Mouse (Mus musculus): ENCODE measurements at regions not wholly inside any gene's neighbourhood (a gene's known extent, or its start where the extent isn't known, plus 50 kb on each side); places are given as distances from the start of the nearest gene placed in this dataset.

DNA sequence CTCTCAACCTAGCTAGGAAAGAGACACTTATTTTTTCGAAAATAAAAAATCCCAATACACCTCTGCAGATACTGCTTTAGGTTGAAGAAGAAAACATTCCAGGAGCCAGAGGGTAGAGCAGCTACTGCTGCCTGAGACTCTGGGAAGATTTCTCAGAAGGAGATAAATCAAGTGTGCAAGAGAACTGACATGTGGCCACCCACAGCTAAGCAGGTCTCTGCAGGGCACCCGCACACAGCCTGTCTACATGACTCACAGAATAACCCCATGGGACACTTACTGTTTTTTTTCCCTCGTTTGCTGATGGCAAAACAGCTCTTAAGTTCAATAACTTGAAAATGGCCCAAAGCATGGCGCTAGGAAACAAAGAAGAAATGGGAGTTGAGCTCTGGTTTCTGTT lies 68.7 kb upstream of the Abca1 start:
- H3K27ac ChIP-seq, result no peak overlapping the region
- TF ChIP-seq CTCF (IDR thresholded peaks at IDR 0.05), result no peak
- no peak for DNase-seq (ENCODE audit: extremely low spot score in 1 of 2, low spot score in 2 of 2)
- intact Hi-C loops (cut with DNase I), result no loop called here
- no peak overlapping the region for H3K4me3 ChIP-seq

DNA sequence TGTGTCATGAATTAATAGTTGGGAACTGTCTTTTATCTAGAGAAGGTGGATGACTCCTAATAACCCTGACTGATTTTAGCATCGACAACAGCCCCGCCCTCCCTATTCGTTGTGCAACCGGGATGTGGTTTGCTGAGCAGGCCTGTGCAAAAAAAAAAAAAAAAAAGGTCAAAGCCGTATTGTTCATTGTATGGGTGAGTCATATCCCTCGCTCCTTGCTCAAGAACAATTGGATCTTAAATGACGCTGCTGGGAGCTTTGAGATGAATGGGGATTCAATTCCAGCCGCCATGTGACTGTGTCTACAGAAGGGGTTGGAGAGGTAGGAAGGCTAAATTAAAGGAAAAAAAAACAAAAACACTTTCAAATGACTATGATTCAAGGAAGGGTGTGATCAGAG lies 68.1 kb upstream of the Abca1 start:
- Histone ChIP-seq H3K27ac (no peak overlapping the region), H3K4me3 (no peak overlapping the region)
- TF ChIP-seq CTCF (IDR thresholded peaks at IDR 0.05), result no peak
- DNase-seq (ENCODE audit: extremely low spot score in 1 of 2, low spot score in 2 of 2), result no peak
- intact Hi-C loops (cut with DNase I), result no loop called here

GRCm38 (mm10) chr4:53227071-53227470 lies 67.4 kb upstream of the Abca1 start:
- TF ChIP-seq CTCF (IDR thresholded peaks at IDR 0.05), result no peak
- DNase-seq (ENCODE audit: extremely low spot score in 1 of 2, low spot score in 2 of 2), result no peak
- intact Hi-C loops (cut with DNase I), result no loop called here
- Histone ChIP-seq H3K27ac (no peak overlapping the region), H3K4me3 (no peak overlapping the region)

DNA sequence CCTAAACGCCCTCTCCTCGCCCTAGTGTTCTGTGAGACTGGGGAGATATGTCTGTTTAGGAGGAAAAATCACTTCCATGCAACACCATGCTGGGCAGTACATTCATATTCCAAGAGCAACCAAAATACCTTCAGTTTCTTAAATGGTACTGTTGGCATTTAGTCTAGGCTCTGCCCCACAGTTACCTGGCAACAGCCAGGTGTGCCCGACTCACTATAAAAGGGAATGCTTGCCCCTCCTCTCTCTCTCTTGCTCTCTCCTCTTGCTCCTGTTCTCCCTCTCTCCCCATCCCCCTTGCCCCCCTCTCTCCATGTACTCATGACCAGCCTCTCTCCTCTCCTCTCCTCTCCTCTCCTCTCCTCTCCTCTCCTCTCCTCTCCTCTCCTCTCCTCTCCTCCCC lies 66.7 kb upstream of the Abca1 start:
- no peak for TF ChIP-seq CTCF (IDR thresholded peaks at IDR 0.05)
- Histone ChIP-seq H3K4me3 (no peak overlapping the region), H3K27ac (no peak overlapping the region)
- intact Hi-C loops (cut with DNase I), result no loop called here
- no peak for DNase-seq (ENCODE audit: extremely low spot score in 1 of 2, low spot score in 2 of 2)

- TF ChIP-seq CTCF (IDR thresholded peaks at IDR 0.05), result no peak
- intact Hi-C loops (cut with DNase I), result no loop called here
- no peak overlapping the region for H3K4me3 ChIP-seq
- no peak overlapping the region for H3K27ac ChIP-seq
- DNase-seq (ENCODE audit: extremely low spot score in 1 of 2, low spot score in 2 of 2), result no peak
These were observed 63.7 kb upstream of the Abca1 start for GRCm38 (mm10) chr4:53223379-53223778.

DNA sequence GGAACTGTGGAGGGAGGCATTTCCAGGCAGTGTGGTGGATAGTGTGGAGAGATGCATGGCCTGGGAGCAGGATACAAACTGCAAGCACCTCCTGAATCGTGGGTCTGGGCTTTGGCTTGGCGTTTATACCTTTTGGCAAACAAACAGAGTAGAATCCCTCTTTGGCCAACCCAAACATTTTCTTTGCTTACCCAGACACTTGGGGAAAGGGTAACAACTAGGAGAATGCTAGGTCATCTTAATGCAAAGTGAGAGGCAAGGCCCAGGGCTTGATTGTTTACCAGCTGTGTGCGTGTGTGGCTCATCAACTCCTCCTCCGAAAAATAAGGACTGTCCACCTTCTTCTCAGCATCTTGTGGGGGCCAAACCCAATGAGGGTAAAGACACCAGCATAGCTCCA lies 61.1 kb upstream of the Abca1 start:
- no peak for TF ChIP-seq CTCF (IDR thresholded peaks at IDR 0.05)
- Histone ChIP-seq H3K27ac (no peak overlapping the region), H3K4me3 (no peak overlapping the region)
- intact Hi-C loops (cut with DNase I), result no loop called here
- no peak for DNase-seq (ENCODE audit: extremely low spot score in 1 of 2, low spot score in 2 of 2)

- Histone ChIP-seq H3K27ac (peak overlapping the region; percentile 92), H3K4me3 (no peak overlapping the region)
- peak; percentile 11 to 17 for DNase-seq (ENCODE audit: extremely low spot score in 1 of 2, low spot score in 2 of 2)
- TF ChIP-seq CTCF (IDR thresholded peaks at IDR 0.05), result no peak
- intact Hi-C loops (cut with DNase I), result loop anchor here (1.0 to 2.0 kb wide), 2 partner anchors 23 to 61 kb away; partner anchors contain the start of gene Abca1
These were observed 59.7 kb upstream of the Abca1 start for GRCm38 (mm10) chr4:53219351-53219750.

DNA sequence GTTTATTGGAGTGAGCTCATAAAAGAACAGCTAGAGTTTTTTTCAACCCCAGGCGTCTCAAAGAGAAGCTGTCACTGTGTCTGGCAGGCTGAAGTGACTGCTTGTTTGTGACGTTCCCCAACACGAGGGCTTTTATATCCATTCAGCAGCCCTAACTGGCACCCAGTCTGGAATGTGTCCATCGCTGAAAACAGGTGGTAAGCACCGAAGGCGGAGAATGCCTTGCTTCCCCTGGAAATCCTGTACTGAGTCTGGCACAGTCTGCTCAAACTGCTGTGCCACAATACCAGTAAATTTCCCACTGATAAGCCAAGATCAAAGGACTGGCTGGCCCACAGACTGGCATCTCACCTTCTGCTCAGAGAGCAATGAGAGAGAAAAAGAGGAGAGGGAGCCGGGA lies 59.1 kb upstream of the Abca1 start:
- intact Hi-C loops (cut with DNase I), result loop anchor here (1.0 to 2.0 kb wide), 2 partner anchors 22 to 60 kb away; partner anchors contain the start of gene Abca1
- H3K4me3 ChIP-seq, result no peak overlapping the region; the same call in 1 of the 2 replicates
- DNase-seq (ENCODE audit: extremely low spot score in 1 of 2, low spot score in 2 of 2), result peak; percentile 25 to 27
- H3K27ac ChIP-seq, result peak overlapping the region; percentile 92
- TF ChIP-seq CTCF (IDR thresholded peaks at IDR 0.05), result no peak

GRCm38 (mm10) chr4:53218291-53218640 lies 58.6 kb upstream of the Abca1 start:
- TF ChIP-seq CTCF (IDR thresholded peaks at IDR 0.05), result no peak
- no peak for DNase-seq (ENCODE audit: extremely low spot score in 1 of 2, low spot score in 2 of 2)
- Histone ChIP-seq H3K27ac (peak overlapping the region; percentile 92), H3K4me3 (peak overlapping the region; percentile 62)
- intact Hi-C loops (cut with DNase I), result loop anchor here (2.0 kb wide), 1 partner anchor 59 kb away; the partner anchor contains the start of gene Abca1

DNA sequence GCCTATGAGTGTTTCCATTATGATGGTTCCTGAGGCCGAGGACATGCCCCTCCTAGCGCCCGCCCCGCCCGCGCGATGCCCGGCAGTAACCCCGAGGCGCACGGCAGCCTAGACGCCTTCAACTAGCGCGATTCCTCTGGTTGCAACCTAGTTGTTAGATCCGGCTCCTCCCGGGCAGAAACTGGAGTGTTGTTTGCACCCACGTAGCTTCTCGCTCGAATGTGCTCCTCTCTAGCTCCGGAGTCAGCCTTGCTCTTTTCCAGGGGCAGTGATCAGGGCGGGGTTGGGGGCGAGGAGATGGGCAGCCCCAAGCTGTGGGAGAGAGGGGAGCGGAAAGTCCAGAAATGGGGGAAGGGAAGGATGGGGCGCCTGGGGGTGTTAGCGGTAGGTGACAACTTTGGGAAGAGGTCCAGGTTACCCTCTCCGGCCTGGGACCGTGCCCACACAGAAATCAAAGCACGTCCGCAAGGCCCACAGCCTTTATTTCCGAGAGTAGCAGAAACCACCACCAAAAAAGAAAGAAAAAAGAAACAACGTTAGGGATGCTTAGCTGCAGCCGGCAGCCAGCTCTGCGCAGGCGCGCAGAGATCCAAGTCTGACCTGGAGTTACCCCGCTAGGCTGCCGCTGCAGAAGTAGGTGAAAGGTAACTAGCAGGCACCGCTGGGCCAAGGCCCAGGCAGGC lies 58.1 kb upstream of the Abca1 start:
- intact Hi-C loops (cut with DNase I), result loop anchor here (2.0 kb wide), 1 partner anchor 59 kb away; the partner anchor contains the start of gene Abca1
- H3K4me3 ChIP-seq, result peak overlapping the region; percentile 62
- no peak for TF ChIP-seq CTCF (IDR thresholded peaks at IDR 0.05)
- DNase-seq (ENCODE audit: extremely low spot score in 1 of 2, low spot score in 2 of 2), result peak; percentile 67 to 71
- peak overlapping the region; percentile 92 for H3K27ac ChIP-seq

- intact Hi-C loops (cut with DNase I), result no loop called here
- H3K4me3 ChIP-seq, result no peak overlapping the region
- DNase-seq (ENCODE audit: extremely low spot score in 1 of 2, low spot score in 2 of 2), result no peak
- TF ChIP-seq CTCF (IDR thresholded peaks at IDR 0.05), result no peak
- no peak overlapping the region for H3K27ac ChIP-seq
These were observed 52.8 kb upstream of the Abca1 start for GRCm38 (mm10) chr4:53212541-53212940.

GRCm38 (mm10) chr4:53210685-53211084 lies 51.0 kb upstream of the Abca1 start:
- no peak overlapping the region for H3K4me3 ChIP-seq
- no peak for TF ChIP-seq CTCF (IDR thresholded peaks at IDR 0.05)
- DNase-seq (ENCODE audit: extremely low spot score in 1 of 2, low spot score in 2 of 2), result no peak
- intact Hi-C loops (cut with DNase I), result no loop called here
- H3K27ac ChIP-seq, result no peak overlapping the region
